Mouse (Mus musculus): ENCODE measurements around the gene Cdt1.
"Not testable (repeated sequence)": the region's sequence is repeated elsewhere in the genome, so short reads cannot be mapped to it uniquely, and the experiment has no call there.

DNA sequence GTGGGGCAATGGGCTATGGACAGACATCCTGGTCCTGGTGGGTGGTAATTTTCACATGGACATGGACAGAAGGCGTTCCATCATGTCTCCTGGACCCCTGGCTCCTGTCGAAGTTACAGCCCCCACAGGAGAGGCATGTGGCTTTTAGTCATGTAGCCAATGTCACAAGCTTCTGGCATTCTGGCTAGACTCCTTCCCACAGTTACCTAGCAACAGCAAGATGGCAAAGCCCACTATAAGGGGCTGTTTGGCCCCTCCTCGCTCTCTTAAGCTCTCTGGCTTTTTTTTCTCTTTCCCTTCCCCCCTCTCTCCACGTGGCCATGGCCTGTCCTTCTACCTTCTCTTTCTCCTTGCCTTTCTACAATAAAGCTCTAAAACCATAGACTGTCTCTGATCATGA, 5.4 kb downstream of the Cdt1 start:
- TF ChIP-seq GATA1, TAL1 (IDR thresholded peaks at IDR 0.05; ENCODE audit: low read length): not testable (repeated sequence)

All from erythroblast, embryonic 14.5 days (primary cell).